Mouse (Mus musculus) adipocyte (in vitro differentiated cells): ENCODE data around the gene Abcc4.

Experiments
- DNase-seq: peaks from one replicate; pipeline ENCODE4 v3.0.0-alpha.2; 2016; ENCODE audit warnings: low spot score

Gene Abcc4

DNA sequence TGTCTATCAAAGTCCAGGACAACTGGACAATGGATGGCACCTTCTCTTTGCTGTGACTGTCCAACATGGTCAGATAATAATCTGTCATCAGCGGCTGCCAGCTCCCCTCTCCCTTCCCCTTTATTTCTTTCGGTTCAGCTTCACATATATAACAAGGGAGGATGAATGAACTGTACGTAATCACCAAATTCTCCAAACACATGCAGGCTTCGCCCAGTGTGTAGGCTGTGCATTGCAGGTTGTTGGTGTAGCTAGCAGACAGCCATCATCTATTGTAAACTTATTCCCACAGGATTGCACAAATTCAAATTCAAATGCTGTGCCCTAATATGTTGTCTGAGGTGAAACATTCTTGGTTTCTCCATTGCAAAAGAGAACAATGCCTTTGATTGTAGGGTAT, 271.2 kb downstream of the Abcc4 start:
- DNase-seq, result no peak

DNA sequence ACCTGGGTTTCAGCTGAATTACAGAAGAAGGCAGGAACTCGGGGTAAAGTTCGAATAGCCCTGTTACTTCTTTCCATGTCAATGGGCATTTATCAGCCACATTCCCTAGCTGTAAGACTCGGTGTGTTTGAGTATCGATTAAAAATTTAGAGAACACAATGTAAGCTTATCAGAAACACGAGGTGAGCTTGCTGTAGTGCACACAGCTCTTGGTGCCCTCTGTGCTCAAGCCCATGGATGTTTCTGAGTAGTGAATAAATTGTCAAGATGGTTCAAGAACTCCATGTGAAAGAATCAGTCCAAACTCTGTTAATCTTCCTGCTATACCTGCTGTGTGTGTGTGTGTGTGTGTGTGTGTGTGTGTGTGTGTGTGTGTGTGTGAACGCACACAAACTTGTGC, 272.2 kb downstream of the Abcc4 start:
- DNase-seq, result no peak
